Mouse (Mus musculus): ENCODE data around the gene Mgat3. TPM values are rescaled to one million over a fixed set of nuclear protein-coding genes. Genes with fewer than 3 reads are reported as not detected.

Gene Mgat3
- polyA plus RNA-seq, 1 experiment, result not detected

GRCm38 (mm10) chr15:80260677-80261076 lies 87.2 kb downstream of the Mgat3 start:
- no peaks in the 10 kb centered on the region for H3K9me3 ChIP-seq
- H3K27me3 ChIP-seq (replicated peaks), result no peaks in the 10 kb centered on the region
- H3K4me3 ChIP-seq (replicated peaks), result no peak overlapping the region
- H3K4me1 ChIP-seq, result peaks cover 76% of the 10 kb centered on the region
- TF ChIP-seq GATA1 (IDR thresholded peaks at IDR 0.05; ENCODE audit: borderline replicate concordance, low read length), result no peak
- TF ChIP-seq FLI1 (IDR thresholded peaks at IDR 0.05; ENCODE audit: low read length), result no peak
- peaks cover 67% of the 10 kb centered on the region for H3K36me3 ChIP-seq (replicated peaks; ENCODE audit: low read length)

- no peaks in the 10 kb centered on the region for H3K9me3 ChIP-seq
- H3K36me3 ChIP-seq (replicated peaks; ENCODE audit: low read length), result peaks cover 65% of the 10 kb centered on the region
- no peak for TF ChIP-seq FLI1 (IDR thresholded peaks at IDR 0.05; ENCODE audit: low read length)
- no peak for TF ChIP-seq GATA1 (IDR thresholded peaks at IDR 0.05; ENCODE audit: borderline replicate concordance, low read length)
- no peaks in the 10 kb centered on the region for H3K27me3 ChIP-seq (replicated peaks)
- H3K4me1 ChIP-seq, result peaks cover 80% of the 10 kb centered on the region
- no peak overlapping the region for H3K4me3 ChIP-seq (replicated peaks)
Measured at GRCm38 (mm10) chr15:80261100-80261499, 87.6 kb downstream of the Mgat3 start.

DNA sequence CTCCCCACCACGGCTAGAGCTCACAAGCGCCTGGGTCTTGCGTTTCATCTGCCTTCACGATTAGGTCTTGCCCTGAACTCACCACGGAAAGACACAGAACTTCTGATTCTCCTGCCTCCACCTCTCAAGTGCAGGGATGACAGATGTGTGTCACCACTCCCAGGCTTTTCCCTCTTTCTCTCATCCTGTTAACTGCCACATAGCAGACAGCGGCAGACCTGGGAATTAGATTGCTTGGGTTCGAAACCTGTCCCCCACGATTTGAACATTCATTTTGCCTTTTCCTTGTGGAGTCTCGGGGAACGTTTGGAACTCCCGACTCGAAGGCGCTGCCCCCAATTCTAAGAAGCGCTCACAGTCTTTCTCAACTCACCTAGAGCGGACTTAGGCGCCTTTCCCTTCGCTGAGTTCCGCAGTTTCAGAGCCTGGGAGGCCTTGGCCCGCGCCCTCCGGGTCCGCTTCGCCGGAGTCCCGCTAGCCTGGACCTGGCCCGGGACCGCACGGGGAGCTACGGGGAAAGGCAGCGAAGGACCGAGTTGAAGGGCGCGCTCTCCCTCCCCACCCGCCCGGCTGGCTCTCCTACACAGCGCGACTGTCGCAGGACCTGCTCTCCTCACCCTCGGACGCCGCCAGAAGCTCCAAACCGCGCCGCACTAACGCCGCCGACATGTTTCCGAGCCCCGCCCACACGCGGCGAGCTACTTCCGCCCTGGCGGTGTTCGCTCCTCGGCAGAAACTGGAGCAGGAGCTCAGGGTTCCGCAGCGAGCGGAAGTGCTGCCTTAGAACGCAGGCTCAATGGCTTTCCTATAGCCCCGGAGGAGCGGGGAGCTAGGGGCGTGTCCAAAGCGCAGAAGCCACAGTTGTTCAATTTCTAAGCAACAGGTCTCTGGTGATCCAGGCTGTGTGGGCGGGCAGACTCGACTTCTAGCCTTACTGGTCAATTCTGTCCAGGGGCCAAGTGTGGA lies 90.4 kb downstream of the Mgat3 start, which contains the start of gene Rps19bp1:
Gene Rps19bp1 (minus strand): TSS at position 706 of the 966 bp plus-strand sequence.
- H3K4me1 ChIP-seq, result peaks cover 58% of the 10 kb centered on the region
- H3K4me3 ChIP-seq (replicated peaks), result peak within 1 kb of the TSS; percentile 95
- H3K9me3 ChIP-seq, result peaks cover 6% of the 10 kb centered on the region
- H3K36me3 ChIP-seq (replicated peaks; ENCODE audit: low read length), result peaks cover 37% of the 10 kb centered on the region
- peaks cover 20% of the 10 kb centered on the region for H3K27me3 ChIP-seq (replicated peaks)
- TF ChIP-seq FLI1 (IDR thresholded peaks at IDR 0.05; ENCODE audit: low read length), result no peak
- TF ChIP-seq GATA1 (IDR thresholded peaks at IDR 0.05; ENCODE audit: borderline replicate concordance, low read length), result no peak

Other genes with a start within 250 kb of the Mgat3 start
- 2.2 and 5.7 TPM in 2 replicates for gene Cbx7, start 202.6 kb upstream of the Mgat3 start, polyA plus RNA-seq (2012; ENCODE audit: insufficient read depth, low replicate concordance)
- 107 and 125 TPM in 2 replicates for gene Pdgfb, start 158.7 kb upstream of the Mgat3 start, polyA plus RNA-seq (2012; ENCODE audit: insufficient read depth, low replicate concordance)
- 113 and 163 TPM in 2 replicates for gene Syngr1, start 82.4 kb upstream of the Mgat3 start, polyA plus RNA-seq (2012; ENCODE audit: insufficient read depth, low replicate concordance)
- 145 and 190 TPM in 2 replicates for gene Rpl3, start 81.9 kb upstream of the Mgat3 start, polyA plus RNA-seq (2012; ENCODE audit: insufficient read depth, low replicate concordance)
- gene Tab1, start 40.6 kb upstream of the Mgat3 start, polyA plus RNA-seq (2012; ENCODE audit: insufficient read depth, low replicate concordance), result 9.9 and 10.9 TPM in 2 replicates
- 13.5 and 36.4 TPM in 2 replicates for gene Mief1, start 60.3 kb downstream of the Mgat3 start, polyA plus RNA-seq (2012; ENCODE audit: insufficient read depth, low replicate concordance)
- 6.2 TPM in 1 of 2 replicates, not detected in the other for gene AC140267.1, start 62.1 kb downstream of the Mgat3 start, polyA plus RNA-seq (2012; ENCODE audit: insufficient read depth, low replicate concordance)
- gene Atf4, start 81.5 kb downstream of the Mgat3 start, polyA plus RNA-seq (2012; ENCODE audit: insufficient read depth, low replicate concordance), result 278 and 483 TPM in 2 replicates
- gene Rps19bp1, start 90.6 kb downstream of the Mgat3 start, polyA plus RNA-seq (2012; ENCODE audit: insufficient read depth, low replicate concordance), result 19.7 and 57.2 TPM in 2 replicates
- gene Cacna1i, start 113.5 kb downstream of the Mgat3 start, polyA plus RNA-seq (2012; ENCODE audit: insufficient read depth, low replicate concordance), result not detected in 2 replicates

Measured in megakaryocyte, embryonic 14.5 days (primary cell).